Mouse (Mus musculus) MEL (cell line): ENCODE measurements around the gene Cep63. TPM values are rescaled to one million over a fixed set of nuclear protein-coding genes. Genes with fewer than 3 reads are reported as not detected.

ENCODE experiments used
- DNase-seq: peaks from one replicate; pipeline ENCODE4 v3.0.0; 2011; ENCODE audit warnings: low read depth, low spot score
- H3K27ac ChIP-seq: 2 replicates; pipeline ENCODE4 v1.5.1; 2012; ENCODE audit warnings: low read depth, mild to moderate bottlenecking, control low read depth, low read length, moderate library complexity; ENCODE audit not compliant: control insufficient read depth
- H3K27me3 ChIP-seq, 2 experiments: fragments of 150-350 bp in 1 of 2; sonication (generic) in 1 of 2; 2 replicates each; pipeline ENCODE4 v1.6.1; 2012; ENCODE audit warnings: low read length in 2 of 2, mild to moderate bottlenecking in 2 of 2, improper control_type of control experiment in 1 of 2, moderate library complexity in 1 of 2; ENCODE audit not compliant: insufficient read depth in 2 of 2, control insufficient read depth in 1 of 2
- H3K36me3 ChIP-seq, 2 experiments: 2 replicates each; pipeline ENCODE4 v1.6.1; 2012 to 2014; ENCODE audit warnings: low read length in 2 of 2, improper control_type of control experiment in 1 of 2, inconsistent platforms in 1 of 2, mild to moderate bottlenecking in 1 of 2; ENCODE audit not compliant: insufficient read depth in 2 of 2, control insufficient read depth in 1 of 2
- H3K4me1 ChIP-seq, 2 experiments: fragments of 150-350 bp in 1 of 2; sonication (generic) in 1 of 2; 2 replicates each; pipeline ENCODE4 v1.6.1; 2012; ENCODE audit warnings: low read length in 2 of 2, improper control_type of control experiment in 1 of 2, mild to moderate bottlenecking in 1 of 2; ENCODE audit not compliant: insufficient read depth in 2 of 2, control insufficient read depth in 1 of 2
- H3K4me3 ChIP-seq, 2 experiments: fragments of 150-350 bp in 1 of 2; sonication (generic) in 1 of 2; 2 replicates each; pipeline ENCODE4 v1.5.1; 2012; ENCODE audit warnings: low read depth in 2 of 2, low read length in 2 of 2, mild to moderate bottlenecking in 2 of 2, moderate library complexity in 2 of 2, control low read depth in 1 of 2, improper control_type of control experiment in 1 of 2; ENCODE audit not compliant: control insufficient read depth in 1 of 2, insufficient read depth in 1 of 2
- H3K79me2 ChIP-seq: 2 replicates; pipeline ENCODE4 v1.6.1; 2012; ENCODE audit warnings: mild to moderate bottlenecking, low read length, moderate library complexity; ENCODE audit not compliant: control insufficient read depth, poor library complexity, insufficient read depth
- H3K9ac ChIP-seq: 2 replicates; pipeline ENCODE4 v1.6.1; 2012; ENCODE audit warnings: low read depth, mild to moderate bottlenecking, control low read depth, low read length, moderate library complexity; ENCODE audit not compliant: control insufficient read depth, poor library complexity, severe bottlenecking
- H3K9me3 ChIP-seq: fragments of 150-350 bp; sonication (generic); replicated peaks from 2 replicates; pipeline ENCODE4 v1.6.1; 2012; ENCODE audit warnings: mild to moderate bottlenecking, low read length, improper control_type of control experiment, moderate library complexity; ENCODE audit not compliant: insufficient read depth
- BHLHE40 ChIP-seq: IDR thresholded peaks from 2 replicates; pipeline ENCODE4 v1.6.1; 2012; ENCODE audit warnings: low read depth, mild to moderate bottlenecking, inconsistent platforms, low read length, improper control_type of control experiment, borderline replicate concordance
- CTCF ChIP-seq, 3 experiments: IDR thresholded peaks in 2 of 3; conservative IDR thresholded peaks in 1 of 3; 2 replicates each; pipeline ENCODE4 v1.5.1; 2011 to 2012; ENCODE audit warnings: low read length in 3 of 3, low read depth in 2 of 3, mild to moderate bottlenecking in 2 of 3, improper control_type of control experiment in 1 of 3, inconsistent platforms in 1 of 3, mixed read lengths in 1 of 3, moderate library complexity in 1 of 3; ENCODE audit not compliant: control insufficient read depth in 1 of 3, insufficient read depth in 1 of 3, poor library complexity in 1 of 3, severe bottlenecking in 1 of 3
- E2F4 ChIP-seq: IDR thresholded peaks from 2 replicates; pipeline ENCODE4 v1.6.1; 2011; ENCODE audit warnings: low read depth, low read length, improper control_type of control experiment, borderline replicate concordance
- ELF1 ChIP-seq: IDR thresholded peaks from 2 replicates; pipeline ENCODE4 v1.6.1; 2014; ENCODE audit warnings: low read depth, mild to moderate bottlenecking, inconsistent platforms, low read length, improper control_type of control experiment, moderate library complexity
- EP300 ChIP-seq, 2 experiments: IDR thresholded peaks; 2 replicates each; pipeline ENCODE4 v1.6.1; 2011; ENCODE audit warnings: improper control_type of control experiment in 2 of 2, low read length in 2 of 2, low read depth in 1 of 2, mild to moderate bottlenecking in 1 of 2
- GABPA ChIP-seq: IDR thresholded peaks from 2 replicates; pipeline ENCODE4 v1.6.1; 2012; ENCODE audit warnings: low read depth, mild to moderate bottlenecking, inconsistent platforms, low read length, improper control_type of control experiment, moderate library complexity
- GATA1 ChIP-seq: IDR thresholded peaks from 2 replicates; pipeline ENCODE4 v1.6.1; 2011; ENCODE audit warnings: low read depth, low read length, improper control_type of control experiment
- HCFC1 ChIP-seq: IDR thresholded peaks from 2 replicates; pipeline ENCODE4 v1.6.1; 2012; ENCODE audit warnings: low read depth, mild to moderate bottlenecking, inconsistent platforms, low read length, improper control_type of control experiment, moderate library complexity
- MAFK ChIP-seq: IDR thresholded peaks from 2 replicates; pipeline ENCODE4 v1.6.1; 2011; ENCODE audit warnings: low read depth, mild to moderate bottlenecking, low read length, improper control_type of control experiment, borderline replicate concordance
- MAX ChIP-seq: IDR thresholded peaks from 2 replicates; pipeline ENCODE4 v1.6.1; 2011; ENCODE audit warnings: low read length, improper control_type of control experiment
- MXI1 ChIP-seq: IDR thresholded peaks from 2 replicates; pipeline ENCODE4 v1.6.1; 2011; ENCODE audit warnings: mild to moderate bottlenecking, low read depth, low read length, improper control_type of control experiment
- MYB ChIP-seq: IDR thresholded peaks from 2 replicates; pipeline ENCODE4 v1.6.1; 2011; ENCODE audit warnings: mild to moderate bottlenecking, low read depth, low read length, improper control_type of control experiment
- MYC ChIP-seq: IDR thresholded peaks from 2 replicates; pipeline ENCODE4 v1.6.1; 2011; ENCODE audit warnings: low read depth, mild to moderate bottlenecking, low read length, improper control_type of control experiment, moderate library complexity
- NRF1 ChIP-seq: IDR thresholded peaks from 2 replicates; pipeline ENCODE4 v1.6.1; 2014; ENCODE audit warnings: low read depth, mild to moderate bottlenecking, inconsistent platforms, low read length, improper control_type of control experiment, moderate library complexity; ENCODE audit not compliant: poor library complexity, insufficient read depth, severe bottlenecking
- POLR2AphosphoS2 ChIP-seq: IDR thresholded peaks from 2 replicates; pipeline ENCODE4 v1.6.1; 2011; ENCODE audit warnings: low read length, improper control_type of control experiment
- RAD21 ChIP-seq: IDR thresholded peaks from 2 replicates; pipeline ENCODE4 v1.6.1; 2011; ENCODE audit warnings: mild to moderate bottlenecking, low read depth, low read length, improper control_type of control experiment
- SMC3 ChIP-seq: IDR thresholded peaks from 2 replicates; pipeline ENCODE4 v1.6.1; 2011; ENCODE audit warnings: low read depth, low read length, improper control_type of control experiment
- TBP ChIP-seq: IDR thresholded peaks from 2 replicates; pipeline ENCODE4 v1.8.0; 2011; ENCODE audit warnings: low read depth, low read length, improper control_type of control experiment
- USF2 ChIP-seq, 2 experiments: IDR thresholded peaks; 2 replicates each; pipeline ENCODE4 v1.6.1; 2011 to 2012; ENCODE audit warnings: improper control_type of control experiment in 2 of 2, low read length in 2 of 2, borderline replicate concordance in 1 of 2, inconsistent platforms in 1 of 2, low read depth in 1 of 2, mild to moderate bottlenecking in 1 of 2; ENCODE audit not compliant: insufficient read depth in 1 of 2
- ZC3H11A ChIP-seq: IDR thresholded peaks from 2 replicates; pipeline ENCODE4 v1.6.1; 2012; ENCODE audit warnings: low read depth, mild to moderate bottlenecking, inconsistent platforms, low read length, improper control_type of control experiment
- polyA plus RNA-seq, 2 experiments: library from polyadenylated mRNA; stranded (reverse) in 1 of 2; unstranded in 1 of 2; fragments of >175 nt in 1 of 2; fragments of >200 nt in 1 of 2; gene quantifications; 2 replicates each; pipeline versions ENCODE4 v1.2.1 to v1.2.4; 2012; ENCODE audit warnings: low replicate concordance in 2 of 2, low read depth in 1 of 2; ENCODE audit not compliant: insufficient read length in 2 of 2, insufficient read depth in 1 of 2, missing spikeins in 1 of 2
- total RNA-seq: library from RNA; depleted of rRNA; stranded (reverse); fragments of 300-350 nt; gene quantifications from 2 replicates; pipeline ENCODE4 v1.2.3, GENCODE M21; 2012

The Cep63 gene
- total and polyA plus RNA-seq, 3 experiments, result 9.6 to 14.6 TPM; not detected in 1

DNA sequence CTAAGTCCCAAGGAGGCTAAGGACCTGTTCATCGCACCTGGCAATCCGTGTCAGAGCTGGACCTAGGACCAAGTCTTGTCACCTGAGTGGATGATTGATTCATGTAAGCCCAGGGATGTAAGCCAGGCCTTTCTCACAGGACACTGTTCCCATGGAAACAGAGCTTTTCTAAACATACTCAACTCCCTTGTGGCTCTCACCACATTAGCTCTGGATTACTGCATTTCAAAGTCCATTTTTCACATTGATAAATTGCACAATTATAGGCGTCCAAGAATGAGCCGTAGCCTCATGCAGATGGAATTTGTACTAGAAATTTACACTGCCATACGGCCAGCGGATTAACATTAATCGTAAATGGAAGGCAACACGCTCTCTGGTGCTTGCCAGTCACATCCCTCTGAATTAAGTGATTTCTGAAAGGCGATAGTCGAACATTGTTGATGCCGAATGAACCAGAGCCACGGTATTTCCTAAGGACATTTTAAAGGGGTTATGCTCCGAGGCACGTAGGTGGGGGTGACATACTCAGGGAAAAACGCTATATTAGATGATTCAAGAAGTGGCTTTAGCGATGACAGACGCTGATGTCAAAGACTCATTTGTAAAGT lies 23.7 kb upstream of the Cep63 start (continued):
- TF ChIP-seq E2F4, result no peak
- TF ChIP-seq MYC, result no peak
- no peak for TF ChIP-seq HCFC1

DNA sequence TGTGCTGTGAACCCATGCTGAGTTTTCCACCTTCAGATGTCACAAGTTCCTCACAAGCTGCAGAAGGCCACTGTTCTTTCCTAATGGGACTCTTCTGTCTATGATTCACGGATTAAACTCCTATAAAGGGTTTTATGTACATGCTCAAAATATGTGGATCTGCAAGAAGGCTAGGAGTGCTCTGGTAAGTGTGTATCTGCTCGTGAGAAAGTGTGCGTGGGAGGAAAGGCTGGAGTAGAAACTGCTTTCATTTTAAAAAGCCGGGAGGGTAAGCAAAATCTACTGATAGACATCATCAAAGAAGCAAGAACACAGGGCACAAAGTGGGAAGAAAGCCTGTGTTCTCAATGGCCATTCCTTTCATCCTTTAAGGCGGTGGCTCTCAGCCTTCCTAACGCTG lies 20.7 kb upstream of the Cep63 start:
- Histone ChIP-seq H3K9me3 (no peaks in the 10 kb centered on the region), H3K79me2 (no peaks in the 10 kb centered on the region), H3K4me1 (no peaks in the 10 kb centered on the region), H3K27ac (no peak overlapping the region), H3K4me3 (no peak overlapping the region), H3K27me3 (no peaks in the 10 kb centered on the region), H3K36me3 (no peaks in the 10 kb centered on the region), H3K9ac (no peak overlapping the region)
- no peak for TF ChIP-seq ZC3H11A
- no peak for TF ChIP-seq MAX
- no peak for TF ChIP-seq MXI1
- no peak for TF ChIP-seq MYB
- TF ChIP-seq GATA1, result no peak
- TF ChIP-seq BHLHE40, result no peak
- no peak for TF ChIP-seq TBP
- TF ChIP-seq USF2 (IDR thresholded peaks at IDR 0.05; ENCODE audit: borderline replicate concordance in 1 of 2, insufficient read depth in 1 of 2, low read depth in 1 of 2, low read length in 2 of 2), result no peak
- no peak for TF ChIP-seq RAD21
- no peak for TF ChIP-seq MAFK
- TF ChIP-seq SMC3, result no peak
- no peak for TF ChIP-seq ELF1
- no peak for TF ChIP-seq EP300 (IDR thresholded peaks at IDR 0.05; ENCODE audit: low read depth in 1 of 2, low read length in 2 of 2)
- TF ChIP-seq GABPA, result no peak
- TF ChIP-seq POLR2AphosphoS2, result no peak
- no peak for TF ChIP-seq CTCF (IDR thresholded peaks at IDR 0.05 in 2 of 3, conservative IDR thresholded peaks at IDR 0.05 in 1 of 3; ENCODE audit: control insufficient read depth in 1 of 3, insufficient read depth in 1 of 3, low read depth in 2 of 3, low read length in 3 of 3, poor library complexity in 1 of 3, severe bottlenecking in 1 of 3)
- no peak for TF ChIP-seq NRF1
- DNase-seq, result no peak
